Mouse (Mus musculus) C2C12 (cell line): ENCODE data around the gene Kdm4c.

ENCODE experiments used
- CTCF ChIP-seq: IDR thresholded peaks from one replicate; pipeline ENCODE4 v1.5.1; 2011; ENCODE audit not compliant: control insufficient read depth, insufficient read depth, insufficient read length
- MAX ChIP-seq: IDR thresholded peaks from one replicate; pipeline ENCODE4 v1.6.1; 2011; ENCODE audit warnings: mild to moderate bottlenecking, control low read depth

GRCm38 (mm10) chr4:74257882-74258281, 15.6 kb downstream of the Kdm4c start:
- no peak for TF ChIP-seq CTCF
- TF ChIP-seq MAX, result no peak
